Mouse (Mus musculus): ENCODE results near the gene Tcp11l2. TPM values are rescaled to one million over a fixed set of nuclear protein-coding genes. Genes with fewer than 3 reads are reported as not detected.
A peak's percentile ranks its signal among the peaks of the same experiment; 100 is the strongest.

Tcp11l2 gene
- polyA plus RNA-seq, 1 experiment from 2014 or later, result 11.5 TPM

- Histone ChIP-seq H3K27me3 (ENCODE audit: control insufficient read depth, insufficient read depth, low read length) (no peaks in the 10 kb centered on the region), H3K9ac (ENCODE audit: low read depth, low read length) (peak within 1 kb of the TSS; percentile 98), H3K4me1 (replicated peaks; ENCODE audit: control insufficient read depth, insufficient read depth, low read length) (peaks cover 14% of the 10 kb centered on the region), H3K9me3 (ENCODE audit: control insufficient read depth, low read length) (no peaks in the 10 kb centered on the region), H3K36me3 (ENCODE audit: control insufficient read depth, insufficient read depth, low read length) (no peaks in the 10 kb centered on the region; the same call in 1 of the 2 replicates), H3K4me3 (ENCODE audit: low read depth, low read length) (peak within 1 kb of the TSS; percentile 97), H3K27ac (ENCODE audit: low read depth, low read length) (peak within 1 kb of the TSS; percentile 95), H3K4me2 (replicated peaks; ENCODE audit: low read depth, low read length) (peak within 1 kb of the TSS; percentile 71)
- 1% methylated on average over 14 of the region's 64 CpGs for WGBS
- DNase-seq (ENCODE audit: low spot score) (peak; percentile 87), ATAC-seq (ENCODE audit: low FRiP score) (peak; percentile 88)
These were observed 42.3 kb upstream of the Tcp11l2 start, which contains the start of gene Ckap4 for GRCm38 (mm10) chr10:84533912-84534671. Ckap4 (minus strand) TSS chr10:84534062.

- no peaks in the 10 kb centered on the region for H3K36me3 ChIP-seq (ENCODE audit: control insufficient read depth, insufficient read depth, low read length)
- H3K27ac ChIP-seq (ENCODE audit: low read depth, low read length), result no peak overlapping the region
- H3K27me3 ChIP-seq (ENCODE audit: control insufficient read depth, insufficient read depth, low read length), result no peaks in the 10 kb centered on the region
- no peak overlapping the region for H3K4me3 ChIP-seq (ENCODE audit: low read depth, low read length)
- WGBS, result 84% methylated on average over 5 of the region's 5 CpGs
- H3K4me1 ChIP-seq (replicated peaks; ENCODE audit: control insufficient read depth, insufficient read depth, low read length), result peaks cover 11% of the 10 kb centered on the region
- no peak for ATAC-seq (ENCODE audit: low FRiP score)
- DNase-seq (ENCODE audit: low spot score), result no peak
- no peaks in the 10 kb centered on the region for H3K9me3 ChIP-seq (ENCODE audit: control insufficient read depth, low read length)
- no peak overlapping the region for H3K9ac ChIP-seq (ENCODE audit: low read depth, low read length)
- no peak overlapping the region for H3K4me2 ChIP-seq (replicated peaks; ENCODE audit: low read depth, low read length)
These were observed 41.0 kb upstream of the Tcp11l2 start for GRCm38 (mm10) chr10:84535458-84535857.

GRCm38 (mm10) chr10:84535859-84536258 is 40.6 kb upstream of the Tcp11l2 start:
- DNase-seq (ENCODE audit: low spot score), result no peak
- H3K36me3 ChIP-seq (ENCODE audit: control insufficient read depth, insufficient read depth, low read length), result no peaks in the 10 kb centered on the region
- H3K4me1 ChIP-seq (replicated peaks; ENCODE audit: control insufficient read depth, insufficient read depth, low read length), result peaks cover 9% of the 10 kb centered on the region
- H3K27ac ChIP-seq (ENCODE audit: low read depth, low read length), result no peak overlapping the region
- H3K4me2 ChIP-seq (replicated peaks; ENCODE audit: low read depth, low read length), result no peak overlapping the region
- WGBS, result 76% methylated on average over 4 of the region's 4 CpGs
- ATAC-seq (ENCODE audit: low FRiP score), result no peak
- H3K27me3 ChIP-seq (ENCODE audit: control insufficient read depth, insufficient read depth, low read length), result no peaks in the 10 kb centered on the region
- H3K4me3 ChIP-seq (ENCODE audit: low read depth, low read length), result no peak overlapping the region
- no peaks in the 10 kb centered on the region for H3K9me3 ChIP-seq (ENCODE audit: control insufficient read depth, low read length)
- H3K9ac ChIP-seq (ENCODE audit: low read depth, low read length), result no peak overlapping the region

GRCm38 (mm10) chr10:84539651-84540050 is 36.8 kb upstream of the Tcp11l2 start:
- no peaks in the 10 kb centered on the region for H3K9me3 ChIP-seq (ENCODE audit: control insufficient read depth, low read length)

GRCm38 (mm10) chr10:84542802-84543658 is 33.4 kb upstream of the Tcp11l2 start:
- Histone ChIP-seq H3K36me3 (ENCODE audit: control insufficient read depth, insufficient read depth, low read length) (no peaks in the 10 kb centered on the region), H3K4me1 (replicated peaks; ENCODE audit: control insufficient read depth, insufficient read depth, low read length) (no peaks in the 10 kb centered on the region), H3K4me3 (ENCODE audit: low read depth, low read length) (no peak overlapping the region), H3K27me3 (ENCODE audit: control insufficient read depth, insufficient read depth, low read length) (no peaks in the 10 kb centered on the region), H3K9me3 (ENCODE audit: control insufficient read depth, low read length) (no peaks in the 10 kb centered on the region), H3K27ac (ENCODE audit: low read depth, low read length) (no peak overlapping the region), H3K4me2 (replicated peaks; ENCODE audit: low read depth, low read length) (no peak overlapping the region), H3K9ac (ENCODE audit: low read depth, low read length) (no peak overlapping the region)
- DNase-seq (ENCODE audit: low spot score) (no peak), ATAC-seq (ENCODE audit: low FRiP score) (no peak)
- WGBS, result 82% methylated on average over 11 of the region's 11 CpGs

More at GRCm38 (mm10) chr10:84539651-84540050, 36.8 kb upstream of the Tcp11l2 start:
- Histone ChIP-seq H3K4me3 (ENCODE audit: low read depth, low read length) (no peak overlapping the region), H3K27me3 (ENCODE audit: control insufficient read depth, insufficient read depth, low read length) (no peaks in the 10 kb centered on the region), H3K4me2 (replicated peaks; ENCODE audit: low read depth, low read length) (no peak overlapping the region), H3K27ac (ENCODE audit: low read depth, low read length) (no peak overlapping the region), H3K4me1 (replicated peaks; ENCODE audit: control insufficient read depth, insufficient read depth, low read length) (no peaks in the 10 kb centered on the region), H3K36me3 (ENCODE audit: control insufficient read depth, insufficient read depth, low read length) (no peaks in the 10 kb centered on the region), H3K9ac (ENCODE audit: low read depth, low read length) (no peak overlapping the region)
- WGBS, result 91% methylated on average over 6 of the region's 6 CpGs
- no peak for ATAC-seq (ENCODE audit: low FRiP score)
- no peak for DNase-seq (ENCODE audit: low spot score)

GRCm38 (mm10) chr10:84544841-84545610 is 31.4 kb upstream of the Tcp11l2 start:
- Histone ChIP-seq H3K27me3 (ENCODE audit: control insufficient read depth, insufficient read depth, low read length) (no peaks in the 10 kb centered on the region), H3K36me3 (ENCODE audit: control insufficient read depth, insufficient read depth, low read length) (no peaks in the 10 kb centered on the region), H3K27ac (ENCODE audit: low read depth, low read length) (no peak overlapping the region), H3K9me3 (ENCODE audit: control insufficient read depth, low read length) (no peaks in the 10 kb centered on the region), H3K4me3 (ENCODE audit: low read depth, low read length) (no peak overlapping the region), H3K4me2 (replicated peaks; ENCODE audit: low read depth, low read length) (no peak overlapping the region), H3K4me1 (replicated peaks; ENCODE audit: control insufficient read depth, insufficient read depth, low read length) (no peaks in the 10 kb centered on the region), H3K9ac (ENCODE audit: low read depth, low read length) (no peak overlapping the region)
- ATAC-seq (ENCODE audit: low FRiP score) (no peak), DNase-seq (ENCODE audit: low spot score) (no peak)
- WGBS, result 67% methylated on average over 7 of the region's 7 CpGs

GRCm38 (mm10) chr10:84549146-84549919 is 27.1 kb upstream of the Tcp11l2 start:
- Histone ChIP-seq H3K36me3 (ENCODE audit: control insufficient read depth, insufficient read depth, low read length) (no peaks in the 10 kb centered on the region), H3K4me1 (replicated peaks; ENCODE audit: control insufficient read depth, insufficient read depth, low read length) (no peaks in the 10 kb centered on the region), H3K9ac (ENCODE audit: low read depth, low read length) (no peak overlapping the region), H3K4me3 (ENCODE audit: low read depth, low read length) (no peak overlapping the region), H3K27ac (ENCODE audit: low read depth, low read length) (no peak overlapping the region), H3K4me2 (replicated peaks; ENCODE audit: low read depth, low read length) (no peak overlapping the region), H3K27me3 (ENCODE audit: control insufficient read depth, insufficient read depth, low read length) (no peaks in the 10 kb centered on the region), H3K9me3 (ENCODE audit: control insufficient read depth, low read length) (no peaks in the 10 kb centered on the region)
- WGBS, result 82% methylated on average over 17 of the region's 17 CpGs
- DNase-seq (ENCODE audit: low spot score), result no peak
- no peak for ATAC-seq (ENCODE audit: low FRiP score)

GRCm38 (mm10) chr10:84549920-84550293 is 26.5 kb upstream of the Tcp11l2 start:
- no peak for DNase-seq (ENCODE audit: low spot score)
- H3K27ac ChIP-seq (ENCODE audit: low read depth, low read length), result no peak overlapping the region
- H3K4me3 ChIP-seq (ENCODE audit: low read depth, low read length), result no peak overlapping the region
- 82% methylated on average over 10 of the region's 10 CpGs for WGBS
- H3K4me1 ChIP-seq (replicated peaks; ENCODE audit: control insufficient read depth, insufficient read depth, low read length), result no peaks in the 10 kb centered on the region
- H3K4me2 ChIP-seq (replicated peaks; ENCODE audit: low read depth, low read length), result no peak overlapping the region
- H3K9me3 ChIP-seq (ENCODE audit: control insufficient read depth, low read length), result no peaks in the 10 kb centered on the region
- no peak for ATAC-seq (ENCODE audit: low FRiP score)
- H3K9ac ChIP-seq (ENCODE audit: low read depth, low read length), result no peak overlapping the region
- H3K27me3 ChIP-seq (ENCODE audit: control insufficient read depth, insufficient read depth, low read length), result no peaks in the 10 kb centered on the region
- no peaks in the 10 kb centered on the region for H3K36me3 ChIP-seq (ENCODE audit: control insufficient read depth, insufficient read depth, low read length)

Data from hindbrain, embryonic 11.5 days (tissue).